Mouse (Mus musculus): ENCODE data around the gene Agr2. TPM values are rescaled to one million over a fixed set of nuclear protein-coding genes. Genes with fewer than 3 reads are reported as not detected.

Gene Agr2
- polyA plus RNA-seq, 1 experiment from 2014 or later: not detected

DNA sequence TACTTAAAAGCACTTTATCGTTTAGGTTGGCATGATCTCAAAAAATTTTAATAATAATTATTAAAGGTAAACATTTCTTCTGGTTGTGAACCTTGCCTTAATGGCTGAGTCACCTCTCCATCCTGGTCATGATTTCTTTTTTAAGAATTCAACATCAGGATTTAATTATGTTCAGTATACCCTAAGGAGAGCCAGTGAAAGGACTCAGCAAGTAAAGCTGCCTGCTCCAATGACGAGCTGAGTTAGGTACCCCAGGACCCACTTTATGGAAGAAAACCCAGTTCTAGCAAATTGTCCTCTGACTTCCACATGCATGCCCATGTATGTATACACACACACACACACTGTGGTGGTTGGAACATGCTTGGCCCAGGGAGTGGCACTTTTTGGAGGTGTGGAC lies 54.9 kb downstream of the Agr2 start:
- H3K4me3 ChIP-seq: no peak overlapping the region
- peaks cover 9% of the 10 kb centered on the region for H3K4me1 ChIP-seq
- DNase-seq (ENCODE audit: extremely low spot score, low spot score): no peak
- H3K27me3 ChIP-seq (ENCODE audit: poor library complexity, severe bottlenecking): no peaks in the 10 kb centered on the region
- WGBS: 77% methylated on average over 2 of the region's 2 CpGs
- no peak overlapping the region for H3K27ac ChIP-seq
- H3K36me3 ChIP-seq (replicated peaks): no peaks in the 10 kb centered on the region
- no peaks in the 10 kb centered on the region for H3K9me3 ChIP-seq

DNA sequence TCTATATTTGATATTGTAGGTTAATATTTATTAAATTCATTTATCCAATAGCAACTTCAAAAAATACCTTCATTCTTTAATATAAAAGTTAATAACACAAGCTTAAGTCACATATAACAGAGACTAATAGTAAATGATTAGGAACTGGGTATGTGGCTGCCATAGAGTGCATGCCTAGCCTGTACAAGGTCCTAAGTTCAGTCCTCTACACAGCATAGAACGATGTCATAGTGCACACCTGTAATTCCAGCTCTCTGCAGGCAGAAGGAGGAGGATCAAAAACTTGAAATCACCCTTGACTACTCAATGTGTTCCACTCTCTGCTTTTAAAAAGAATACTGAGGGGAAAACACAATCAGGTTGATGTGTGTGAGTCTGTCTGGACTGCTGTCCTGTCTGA lies 57.6 kb downstream of the Agr2 start:
- no peaks in the 10 kb centered on the region for H3K9me3 ChIP-seq
- 89% methylated on average over 1 of the region's 1 CpGs for WGBS
- peaks cover 6% of the 10 kb centered on the region; the same call in 1 of the 2 replicates for H3K4me1 ChIP-seq
- no peak overlapping the region for H3K4me3 ChIP-seq
- no peak overlapping the region for H3K27ac ChIP-seq
- H3K36me3 ChIP-seq (replicated peaks): no peaks in the 10 kb centered on the region
- DNase-seq (ENCODE audit: extremely low spot score, low spot score): no peak
- no peaks in the 10 kb centered on the region for H3K27me3 ChIP-seq (ENCODE audit: poor library complexity, severe bottlenecking)

Other genes starting within 250 kb of the Agr2 start
- not detected in 2 replicates for gene Agr3, start 67.3 kb upstream of the Agr2 start, polyA plus RNA-seq (2016; fragmentation: Nextera tagmentation; extraction: Ambion mirVana)
- 160 and 161 TPM in 2 replicates for gene Tspan13, start 49.6 kb downstream of the Agr2 start, polyA plus RNA-seq (2016; fragmentation: Nextera tagmentation; extraction: Ambion mirVana)
- gene Ankmy2, start 164.2 kb downstream of the Agr2 start, polyA plus RNA-seq (2016; fragmentation: Nextera tagmentation; extraction: Ambion mirVana): 21.4 and 23.8 TPM in 2 replicates
- 269 and 276 TPM in 2 replicates for gene Bzw2, start 165.2 kb downstream of the Agr2 start, polyA plus RNA-seq (2016; fragmentation: Nextera tagmentation; extraction: Ambion mirVana)